Mouse (Mus musculus) liver, embryonic 14.5 days (tissue): ENCODE measurements at regions not wholly inside any gene's neighbourhood (a gene's known extent, or its start where the extent isn't known, plus 50 kb on each side); places are given as distances from the start of the nearest gene placed in this dataset.

Source experiments
- CTCF ChIP-seq: IDR thresholded peaks from 2 replicates; pipeline ENCODE4 v1.5.1; 2016; ENCODE audit warnings: antibody characterized with exemption, low read depth, control low read depth
- EP300 ChIP-seq: IDR thresholded peaks from 2 replicates; pipeline ENCODE4 v1.6.1; 2016; ENCODE audit warnings: antibody characterized with exemption, low read depth

- TF ChIP-seq CTCF (no peak), EP300 (no peak)
Measured at GRCm38 (mm10) chr12:10222821-10223220, 147.0 kb upstream of the Nt5c1b start.
